Mouse (Mus musculus) hindbrain, embryonic 15.5 days (tissue): ENCODE results near the gene Eef2kmt. TPM values are rescaled to one million over a fixed set of nuclear protein-coding genes. Genes with fewer than 3 reads are reported as not detected.

ENCODE experiments used
- ATAC-seq: fragments of 200-750 bp; cut with Nextera tagmentation; 2 replicates; pipeline ENCODE4 v1.8.0; 2017; ENCODE audit warnings: low read depth, moderate number of reproducible peaks, moderate TSS enrichment; ENCODE audit not compliant: low FRiP score
- H3K27ac ChIP-seq: fragments of 300-500 bp; sonication (generic); replicated peaks from 2 replicates; pipeline ENCODE4 v1.5.1; 2015; ENCODE audit warnings: mild to moderate bottlenecking, inconsistent platforms
- H3K27me3 ChIP-seq: fragments of 300-500 bp; sonication (generic); 2 replicates; pipeline ENCODE4 v1.6.1; 2015; ENCODE audit warnings: control low read depth, inconsistent platforms
- H3K36me3 ChIP-seq: fragments of 300-500 bp; sonication (generic); 2 replicates; pipeline ENCODE4 v1.6.1; 2015; ENCODE audit warnings: control low read depth, inconsistent platforms
- H3K4me1 ChIP-seq: fragments of 300-500 bp; sonication (generic); replicated peaks from 2 replicates; pipeline ENCODE4 v1.6.1; 2015; ENCODE audit warnings: control low read depth, inconsistent platforms
- H3K4me2 ChIP-seq: fragments of 300-500 bp; sonication (generic); 2 replicates; pipeline ENCODE4 v1.6.1; 2015; ENCODE audit warnings: moderate library complexity, mild to moderate bottlenecking, inconsistent platforms
- H3K4me3 ChIP-seq: fragments of 300-500 bp; sonication (generic); 2 replicates; pipeline ENCODE4 v1.5.1; 2015; ENCODE audit warnings: mild to moderate bottlenecking, inconsistent platforms
- H3K9ac ChIP-seq: fragments of 300-500 bp; sonication (generic); 2 replicates; pipeline ENCODE4 v1.6.1; 2015; ENCODE audit warnings: inconsistent platforms
- H3K9me3 ChIP-seq: fragments of 300-500 bp; sonication (generic); 2 replicates; pipeline ENCODE4 v1.6.1; 2016; ENCODE audit warnings: control low read depth, inconsistent platforms
- WGBS: fragments of 180-500 bp; shearing (Covaris S2); methylation state at CpG from one replicate; pipeline ENCODE4 v1.1.7; 2015; 5-methylcytosine and 5-hydroxymethylcytosine counted together
- polyA plus RNA-seq: library from polyadenylated mRNA; unstranded; fragments of >200 nt; fragmentation: Nextera tagmentation; extraction: Ambion mirVana; gene quantifications from 2 replicates; pipeline ENCODE4 v1.2.1, GENCODE M21; 2015

The Eef2kmt gene
- 9.3 and 10.7 TPM in 2 replicates for polyA plus RNA-seq

GRCm38 (mm10) chr16:5255779-5256496, at the start of gene Eef2kmt:
Gene Eef2kmt (minus strand): TSS chr16:5255983.
- Histone ChIP-seq H3K4me1 (peaks cover 16% of the 10 kb centered on the region), H3K36me3 (no peaks in the 10 kb centered on the region), H3K9ac (peak within 1 kb of the TSS; percentile 55), H3K4me3 (peak within 1 kb of the TSS; percentile 55), H3K27me3 (no peaks in the 10 kb centered on the region), H3K9me3 (no peaks in the 10 kb centered on the region), H3K4me2 (peak within 1 kb of the TSS; percentile 81), H3K27ac (peak within 1 kb of the TSS; percentile 49; the same call in 1 of the 2 replicates)
- ATAC-seq, result peak; percentile 98
- WGBS, result 1% methylated on average over 57 of the region's 57 CpGs

DNA sequence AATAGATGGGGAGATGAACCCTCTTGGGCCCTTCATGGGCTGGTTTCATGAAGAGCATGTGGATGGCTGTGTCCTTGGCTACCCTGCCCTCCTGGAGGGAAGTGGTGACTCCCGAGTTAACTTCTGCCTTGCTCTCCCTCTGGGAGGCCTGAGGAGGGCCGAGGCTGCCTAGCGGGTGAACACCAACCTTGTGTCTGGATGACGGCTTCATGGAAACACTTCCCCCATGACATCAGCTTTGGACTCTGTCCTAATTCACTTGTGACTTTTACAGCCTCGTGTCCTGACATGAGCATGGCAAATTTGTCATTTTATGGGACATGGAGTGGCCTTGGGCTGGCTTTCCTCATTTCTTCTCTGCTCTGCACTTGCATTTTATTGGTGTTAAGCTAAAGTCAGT, 39.5 kb upstream of the Eef2kmt start:
- H3K4me3 ChIP-seq, result no peak overlapping the region
- ATAC-seq, result no peak
- H3K4me2 ChIP-seq, result no peak overlapping the region

GRCm38 (mm10) chr16:5285376-5285775, 29.6 kb upstream of the Eef2kmt start:
- no peaks in the 10 kb centered on the region for H3K27me3 ChIP-seq
- no peak for ATAC-seq
- no peak overlapping the region for H3K9ac ChIP-seq
- no peak overlapping the region for H3K4me2 ChIP-seq
- H3K4me3 ChIP-seq, result no peak overlapping the region
- no peak overlapping the region for H3K27ac ChIP-seq
- H3K4me1 ChIP-seq, result no peaks in the 10 kb centered on the region
- no peaks in the 10 kb centered on the region for H3K9me3 ChIP-seq
- no peaks in the 10 kb centered on the region for H3K36me3 ChIP-seq
- 57% methylated on average over 3 of the region's 3 CpGs for WGBS

More for the DNA sequence above, 39.5 kb upstream of the Eef2kmt start:
- Histone ChIP-seq H3K27ac (no peak overlapping the region), H3K36me3 (no peaks in the 10 kb centered on the region), H3K9me3 (no peaks in the 10 kb centered on the region), H3K27me3 (no peaks in the 10 kb centered on the region), H3K9ac (no peak overlapping the region), H3K4me1 (no peaks in the 10 kb centered on the region)
- WGBS, result 74% methylated on average over 5 of the region's 5 CpGs

- no peak overlapping the region for H3K9ac ChIP-seq
- no peak overlapping the region for H3K4me2 ChIP-seq
- no peaks in the 10 kb centered on the region for H3K27me3 ChIP-seq
- no peak overlapping the region for H3K27ac ChIP-seq
- H3K4me3 ChIP-seq, result no peak overlapping the region
- no peaks in the 10 kb centered on the region for H3K36me3 ChIP-seq
- no peaks in the 10 kb centered on the region for H3K4me1 ChIP-seq
- WGBS, result 91% methylated on average over 9 of the region's 9 CpGs
- no peaks in the 10 kb centered on the region for H3K9me3 ChIP-seq
- no peak for ATAC-seq
These were observed 26.9 kb upstream of the Eef2kmt start for GRCm38 (mm10) chr16:5282686-5283085.

- 58% methylated on average over 5 of the region's 5 CpGs for WGBS
- Histone ChIP-seq H3K9ac (no peak overlapping the region), H3K27me3 (no peaks in the 10 kb centered on the region), H3K36me3 (no peaks in the 10 kb centered on the region), H3K4me2 (no peak overlapping the region), H3K4me1 (no peaks in the 10 kb centered on the region), H3K4me3 (no peak overlapping the region), H3K9me3 (no peaks in the 10 kb centered on the region), H3K27ac (no peak overlapping the region)
- 0 out of 2 replicates have a peak, but pooled peaks have one; percentile 68 for ATAC-seq
These were observed 23.9 kb upstream of the Eef2kmt start for GRCm38 (mm10) chr16:5279571-5280222.

DNA sequence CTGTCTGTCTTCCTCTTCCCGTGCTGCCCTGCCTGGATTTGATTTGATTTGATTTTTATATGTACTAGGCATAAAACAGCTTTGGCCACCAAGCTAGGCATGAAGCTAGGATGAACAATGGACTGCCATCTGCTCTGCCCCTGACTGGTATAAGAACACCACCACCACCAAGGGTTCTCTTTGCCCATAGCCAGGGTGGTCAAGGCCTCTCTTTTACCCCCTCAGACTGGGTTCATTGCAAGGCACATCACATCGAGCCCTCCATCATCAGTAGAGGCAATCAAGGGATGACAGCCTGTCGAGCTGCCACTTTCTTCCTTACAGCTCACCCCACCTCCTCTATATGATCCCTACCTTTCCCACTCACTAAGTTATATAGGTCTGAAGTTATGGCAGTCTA, 16.6 kb upstream of the Eef2kmt start:
- no peak overlapping the region for H3K4me2 ChIP-seq
- 82% methylated on average over 3 of the region's 3 CpGs for WGBS
- H3K27me3 ChIP-seq, result no peaks in the 10 kb centered on the region

DNA sequence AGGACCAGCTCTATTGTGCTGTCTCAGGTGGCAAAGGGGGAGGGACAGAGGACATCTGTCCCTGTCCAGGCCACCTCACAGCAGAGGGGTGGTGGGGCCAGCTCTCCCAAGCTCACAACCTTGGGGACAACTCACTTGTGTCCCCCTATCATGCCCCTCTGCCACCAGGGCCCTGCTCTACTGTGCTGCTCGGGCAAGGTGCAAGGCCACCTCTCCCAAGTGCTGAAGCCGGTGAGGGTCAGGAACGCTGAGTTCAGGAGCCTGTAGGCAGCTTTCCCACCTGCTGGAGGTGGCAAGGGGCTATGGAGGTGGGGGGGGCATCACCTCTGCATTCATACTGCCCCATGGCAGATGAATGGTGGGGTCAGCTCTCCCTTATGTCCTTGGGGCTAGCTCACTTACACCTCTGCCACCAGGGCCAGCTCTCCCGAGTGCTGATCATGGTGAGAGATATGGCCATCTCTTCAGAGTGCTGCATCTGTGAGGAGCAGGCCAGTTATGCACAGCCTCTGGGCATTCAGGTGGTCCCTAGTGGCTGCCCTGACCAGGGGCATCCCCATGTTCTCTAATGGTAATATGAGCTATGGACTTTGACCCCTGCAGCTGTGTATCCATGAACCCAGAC, 15.7 kb upstream of the Eef2kmt start:
- H3K27ac ChIP-seq, result no peak overlapping the region
- H3K9ac ChIP-seq, result no peak overlapping the region
- ATAC-seq, result no peak
- no peaks in the 10 kb centered on the region for H3K27me3 ChIP-seq
- 0 out of 2 replicates have a peak, but pooled peaks cover under 1% of the 10 kb centered on the region for H3K9me3 ChIP-seq
- no peaks in the 10 kb centered on the region for H3K4me1 ChIP-seq
- no peaks in the 10 kb centered on the region for H3K36me3 ChIP-seq
- H3K4me3 ChIP-seq, result no peak overlapping the region
- WGBS, result 90% methylated on average over 4 of the region's 4 CpGs
- H3K4me2 ChIP-seq, result no peak overlapping the region

More for the DNA sequence above, 16.6 kb upstream of the Eef2kmt start:
- H3K36me3 ChIP-seq, result no peaks in the 10 kb centered on the region
- H3K4me1 ChIP-seq, result no peaks in the 10 kb centered on the region
- H3K9me3 ChIP-seq, result no peaks in the 10 kb centered on the region
- H3K9ac ChIP-seq, result no peak overlapping the region
- no peak overlapping the region for H3K4me3 ChIP-seq
- no peak for ATAC-seq
- no peak overlapping the region for H3K27ac ChIP-seq

GRCm38 (mm10) chr16:5263926-5264325, 8.1 kb upstream of the Eef2kmt start:
- WGBS, result 90% methylated on average over 7 of the region's 7 CpGs
- ATAC-seq, result no peak
- H3K4me3 ChIP-seq, result no peak overlapping the region

GRCm38 (mm10) chr16:5263156-5263555, 7.4 kb upstream of the Eef2kmt start:
- H3K4me1 ChIP-seq, result no peaks in the 10 kb centered on the region
- ATAC-seq, result no peak
- no peaks in the 10 kb centered on the region for H3K36me3 ChIP-seq
- no peak overlapping the region for H3K27ac ChIP-seq
- H3K4me3 ChIP-seq, result no peak overlapping the region
- 83% methylated on average over 8 of the region's 8 CpGs for WGBS
- H3K9ac ChIP-seq, result no peak overlapping the region
- H3K27me3 ChIP-seq, result no peaks in the 10 kb centered on the region
- no peak overlapping the region for H3K4me2 ChIP-seq
- 0 out of 2 replicates have a peak, but pooled peaks cover 4% of the 10 kb centered on the region for H3K9me3 ChIP-seq

More at GRCm38 (mm10) chr16:5263926-5264325, 8.1 kb upstream of the Eef2kmt start:
- H3K9me3 ChIP-seq, result 0 out of 2 replicates have a peak, but pooled peaks cover 4% of the 10 kb centered on the region
- no peak overlapping the region for H3K27ac ChIP-seq
- no peaks in the 10 kb centered on the region for H3K27me3 ChIP-seq
- H3K4me2 ChIP-seq, result no peak overlapping the region
- H3K9ac ChIP-seq, result no peak overlapping the region
- H3K36me3 ChIP-seq, result no peaks in the 10 kb centered on the region
- no peaks in the 10 kb centered on the region for H3K4me1 ChIP-seq

- 2% methylated on average over 27 of the region's 27 CpGs for WGBS
- H3K27me3 ChIP-seq, result no peaks in the 10 kb centered on the region
- H3K4me1 ChIP-seq, result peaks cover 16% of the 10 kb centered on the region
- peak overlapping the region; percentile 81 for H3K4me2 ChIP-seq
- peak overlapping the region; percentile 55 for H3K4me3 ChIP-seq
- ATAC-seq, result no peak
- H3K9me3 ChIP-seq, result no peaks in the 10 kb centered on the region
- peak overlapping the region; percentile 55 for H3K9ac ChIP-seq
- H3K36me3 ChIP-seq, result no peaks in the 10 kb centered on the region
- peak overlapping the region; percentile 49; the same call in 1 of the 2 replicates for H3K27ac ChIP-seq
These were observed 572 bp downstream of the Eef2kmt start for GRCm38 (mm10) chr16:5255081-5255740.

- H3K4me1 ChIP-seq, result peaks cover 16% of the 10 kb centered on the region
- no peaks in the 10 kb centered on the region for H3K9me3 ChIP-seq
- WGBS, result 4% methylated on average over 15 of the region's 15 CpGs
- H3K36me3 ChIP-seq, result no peaks in the 10 kb centered on the region
- H3K27ac ChIP-seq, result peak overlapping the region; percentile 36; the same call in 1 of the 2 replicates
- peak; percentile 17; the same call in 1 of the 2 replicates for ATAC-seq
- H3K9ac ChIP-seq, result peak overlapping the region; percentile 55; the same call in 1 of the 2 replicates
- peak overlapping the region; percentile 55 for H3K4me3 ChIP-seq
- H3K27me3 ChIP-seq, result no peaks in the 10 kb centered on the region
- H3K4me2 ChIP-seq, result peak overlapping the region; percentile 81
These were observed 1.3 kb downstream of the Eef2kmt start for GRCm38 (mm10) chr16:5254346-5255025.
